Mouse (Mus musculus): ENCODE results near the gene Gm28434. TPM values are rescaled to one million over a fixed set of nuclear protein-coding genes. Genes with fewer than 3 reads are reported as not detected.

Gene Gm28434
- polyA plus RNA-seq, 1 experiment from 2014 or later, result not detected

- H3K4me1 ChIP-seq (ENCODE audit: control insufficient read depth, insufficient read depth, low read length), result no peaks in the 10 kb centered on the region
- H3K27me3 ChIP-seq (ENCODE audit: control insufficient read depth, insufficient read depth, low read length), result no peaks in the 10 kb centered on the region
- H3K4me3 ChIP-seq (ENCODE audit: low read length), result no peak overlapping the region
- no peak overlapping the region for H3K4me2 ChIP-seq (replicated peaks; ENCODE audit: low read depth, low read length)
- H3K36me3 ChIP-seq (ENCODE audit: control insufficient read depth, insufficient read depth, low read length), result no peaks in the 10 kb centered on the region
- no peak overlapping the region for H3K9ac ChIP-seq (ENCODE audit: low read depth, low read length)
- ATAC-seq (ENCODE audit: low FRiP score, low TSS enrichment), result no peak
- no peaks in the 10 kb centered on the region for H3K9me3 ChIP-seq (ENCODE audit: control insufficient read depth, low read length)
- H3K27ac ChIP-seq (ENCODE audit: low read depth, low read length), result no peak overlapping the region
Observed at GRCm38 (mm10) chr5:88005241-88005640, 35.9 kb downstream of the Gm28434 start.

Other genes with a start within 250 kb of the Gm28434 start
- gene Csn1s2a, start 194.9 kb upstream of the Gm28434 start, polyA plus RNA-seq (2014; fragmentation: Nextera tagmentation; extraction: Ambion mirVana), result not detected in 2 replicates
- not detected in 2 replicates for gene Csn1s2b, start 161.4 kb upstream of the Gm28434 start, polyA plus RNA-seq (2014; fragmentation: Nextera tagmentation; extraction: Ambion mirVana)
- gene Prr27, start 143.8 kb upstream of the Gm28434 start, polyA plus RNA-seq (2014; fragmentation: Nextera tagmentation; extraction: Ambion mirVana), result not detected in 2 replicates
- not detected in 2 replicates for gene Odam, start 84.5 kb upstream of the Gm28434 start, polyA plus RNA-seq (2014; fragmentation: Nextera tagmentation; extraction: Ambion mirVana)
- gene Csn3, start 43.9 kb upstream of the Gm28434 start, polyA plus RNA-seq (2014; fragmentation: Nextera tagmentation; extraction: Ambion mirVana), result 0.70 and 1.2 TPM in 2 replicates
- not detected in 2 replicates for gene 2310003L06Rik, start 58 bp upstream of the Gm28434 start, polyA plus RNA-seq (2014; fragmentation: Nextera tagmentation; extraction: Ambion mirVana)
- gene Cabs1, start 9.9 kb downstream of the Gm28434 start, polyA plus RNA-seq (2014; fragmentation: Nextera tagmentation; extraction: Ambion mirVana), result not detected in 2 replicates
- gene Smr3a, start 33.0 kb downstream of the Gm28434 start, polyA plus RNA-seq (2014; fragmentation: Nextera tagmentation; extraction: Ambion mirVana), result not detected in 2 replicates
- not detected in 2 replicates for gene Smr2, start 117.0 kb downstream of the Gm28434 start, polyA plus RNA-seq (2014; fragmentation: Nextera tagmentation; extraction: Ambion mirVana)
- not detected in 2 replicates for gene Gm11116, start 142.0 kb downstream of the Gm28434 start, polyA plus RNA-seq (2014; fragmentation: Nextera tagmentation; extraction: Ambion mirVana)
- not detected in 2 replicates for gene Gm11115, start 184.6 kb downstream of the Gm28434 start, polyA plus RNA-seq (2014; fragmentation: Nextera tagmentation; extraction: Ambion mirVana)

Data from kidney, embryonic 14.5 days (tissue).